Mouse (Mus musculus) splenic B cell, adult 2 months (primary cell): ENCODE results near the gene Rbm39.
A peak's percentile ranks its signal among the peaks of the same experiment; 100 is the strongest.
"Not testable (repeated sequence)": the region's sequence is repeated elsewhere in the genome, so short reads cannot be mapped to it uniquely, and the experiment has no call there.

Source experiments
- DNase-seq: peaks from one replicate; pipeline ENCODE4 v3.0.0-alpha.2; 2011; ENCODE audit warnings: low read depth, low spot score
- H3K27me3 ChIP-seq: 2 replicates; pipeline ENCODE4 v1.6.1; 2012; ENCODE audit warnings: mild to moderate bottlenecking, low read length, moderate library complexity, mixed read lengths; ENCODE audit not compliant: control insufficient read depth, poor library complexity, insufficient read depth, severe bottlenecking
- H3K36me3 ChIP-seq: 2 replicates; pipeline ENCODE4 v1.6.1; 2012; ENCODE audit warnings: mild to moderate bottlenecking, low read length, moderate library complexity, mixed read lengths; ENCODE audit not compliant: control insufficient read depth, poor library complexity, insufficient read depth, severe bottlenecking

Rbm39 gene

GRCm38 (mm10) chr2:156192068-156192467 lies 12.0 kb upstream of the Rbm39 start:
- no peak for DNase-seq
- Histone ChIP-seq H3K27me3 (no peaks in the 10 kb centered on the region), H3K36me3 (no peaks in the 10 kb centered on the region)

- no peaks in the 10 kb centered on the region for H3K27me3 ChIP-seq
- DNase-seq = no peak
- no peaks in the 10 kb centered on the region for H3K36me3 ChIP-seq
These were observed 11.5 kb upstream of the Rbm39 start for GRCm38 (mm10) chr2:156191540-156191939.

- no peaks in the 10 kb centered on the region for H3K27me3 ChIP-seq
- no peaks in the 10 kb centered on the region for H3K36me3 ChIP-seq
- peak; percentile 73 for DNase-seq
These were observed 10.2 kb upstream of the Rbm39 start for GRCm38 (mm10) chr2:156190004-156190896.

- DNase-seq, H3K27me3 ChIP-seq, H3K36me3 ChIP-seq: not testable (repeated sequence)
These were observed 9.2 kb upstream of the Rbm39 start for GRCm38 (mm10) chr2:156189241-156189640.

- Histone ChIP-seq H3K27me3 (no peaks in the 10 kb centered on the region), H3K36me3 (peaks cover 8% of the 10 kb centered on the region)
- no peak for DNase-seq
These were observed 1.6 kb upstream of the Rbm39 start for GRCm38 (mm10) chr2:156181592-156181991.

- H3K27me3 ChIP-seq = no peaks in the 10 kb centered on the region
- H3K36me3 ChIP-seq = peaks cover 8% of the 10 kb centered on the region
- no peak for DNase-seq
These were observed 969 bp upstream of the Rbm39 start for GRCm38 (mm10) chr2:156180824-156181590.

GRCm38 (mm10) chr2:156179796-156180093 lies 293 bp downstream of the Rbm39 start:
- no peaks in the 10 kb centered on the region for H3K27me3 ChIP-seq
- DNase-seq = no peak
- peaks cover 10% of the 10 kb centered on the region for H3K36me3 ChIP-seq

GRCm38 (mm10) chr2:156179046-156179795 lies 817 bp downstream of the Rbm39 start:
- no peaks in the 10 kb centered on the region for H3K27me3 ChIP-seq
- peak; percentile 89 for DNase-seq
- peaks cover 11% of the 10 kb centered on the region for H3K36me3 ChIP-seq

GRCm38 (mm10) chr2:156177651-156178050 lies 2.4 kb downstream of the Rbm39 start:
- Histone ChIP-seq H3K36me3 (peaks cover 19% of the 10 kb centered on the region), H3K27me3 (no peaks in the 10 kb centered on the region)
- no peak for DNase-seq

GRCm38 (mm10) chr2:156177079-156177478 lies 3.0 kb downstream of the Rbm39 start:
- peaks cover 22% of the 10 kb centered on the region for H3K36me3 ChIP-seq
- H3K27me3 ChIP-seq = no peaks in the 10 kb centered on the region
- DNase-seq = no peak

GRCm38 (mm10) chr2:156166557-156166956 lies 13.5 kb downstream of the Rbm39 start:
- no peaks in the 10 kb centered on the region for H3K27me3 ChIP-seq
- peaks cover 38% of the 10 kb centered on the region for H3K36me3 ChIP-seq
- no peak for DNase-seq

GRCm38 (mm10) chr2:156165478-156165877 lies 14.6 kb downstream of the Rbm39 start:
- H3K27me3 ChIP-seq = no peaks in the 10 kb centered on the region
- peaks cover 41% of the 10 kb centered on the region for H3K36me3 ChIP-seq
- no peak for DNase-seq

GRCm38 (mm10) chr2:156151538-156151937 lies 28.5 kb downstream of the Rbm39 start:
- DNase-seq = no peak
- H3K27me3 ChIP-seq = no peaks in the 10 kb centered on the region
- peaks cover 24% of the 10 kb centered on the region for H3K36me3 ChIP-seq

- peaks cover 19% of the 10 kb centered on the region for H3K36me3 ChIP-seq
- H3K27me3 ChIP-seq = no peaks in the 10 kb centered on the region
- DNase-seq = no peak
These were observed 32.6 kb downstream of the Rbm39 start for GRCm38 (mm10) chr2:156147316-156147915.
